Mouse (Mus musculus) intestine, postnatal 0 days (tissue): ENCODE measurements around the gene Fgfr3. TPM values are rescaled to one million over a fixed set of nuclear protein-coding genes. Genes with fewer than 3 reads are reported as not detected.
A peak's percentile ranks its signal among the peaks of the same experiment; 100 is the strongest.

Source experiments
- ATAC-seq: fragments of 200-750 bp; cut with Nextera tagmentation; 2 replicates; pipeline ENCODE4 v1.8.0; 2017; ENCODE audit warnings: mild to moderate bottlenecking, moderate TSS enrichment, moderate library complexity
- H3K27ac ChIP-seq: fragments of 300-500 bp; sonication (generic); 2 replicates; pipeline ENCODE4 v1.5.1; 2014; ENCODE audit warnings: mild to moderate bottlenecking, low read depth, low read length, moderate library complexity
- H3K27me3 ChIP-seq: fragments of 300-500 bp; sonication (generic); replicated peaks from 2 replicates; pipeline ENCODE4 v1.6.1; 2014; ENCODE audit warnings: low read length, mixed read lengths; ENCODE audit not compliant: control insufficient read depth, insufficient read depth
- H3K36me3 ChIP-seq: fragments of 300-500 bp; sonication (generic); 2 replicates; pipeline ENCODE4 v1.6.1; 2014; ENCODE audit warnings: mild to moderate bottlenecking, moderate library complexity; ENCODE audit not compliant: control insufficient read depth, insufficient read depth
- H3K4me1 ChIP-seq: fragments of 300-500 bp; sonication (generic); replicated peaks from 2 replicates; pipeline ENCODE4 v1.6.1; 2014; ENCODE audit warnings: antibody characterized with exemption, low read length, mixed read lengths; ENCODE audit not compliant: control insufficient read depth, insufficient read depth
- H3K4me2 ChIP-seq: fragments of 300-500 bp; sonication (generic); replicated peaks from 2 replicates; pipeline ENCODE4 v1.6.1; 2014; ENCODE audit warnings: low read depth, mild to moderate bottlenecking, moderate library complexity
- H3K4me3 ChIP-seq: fragments of 300-500 bp; sonication (generic); 2 replicates; pipeline ENCODE4 v1.5.1; 2014; ENCODE audit warnings: low read depth, low read length
- H3K9ac ChIP-seq: fragments of 300-500 bp; sonication (generic); 2 replicates; pipeline ENCODE4 v1.6.1; 2014; ENCODE audit warnings: mild to moderate bottlenecking, low read depth, low read length
- H3K9me3 ChIP-seq: fragments of 300-500 bp; sonication (generic); 2 replicates; pipeline ENCODE4 v1.6.1; 2016; ENCODE audit warnings: mixed run types; ENCODE audit not compliant: control insufficient read depth
- CTCF ChIP-seq: sonication (generic); IDR thresholded peaks from 2 replicates; pipeline ENCODE4 v1.5.1; 2016; ENCODE audit warnings: low read depth, mild to moderate bottlenecking, control low read depth, antibody characterized with exemption, moderate library complexity
- WGBS: fragments of 180-500 bp; shearing (Covaris S2); extraction: QIAGEN DNeasy Blood & Tissue Kit; methylation state at CpG from one replicate; pipeline ENCODE4 v1.1.7; 2014; 5-methylcytosine and 5-hydroxymethylcytosine counted together
- polyA plus RNA-seq: library from polyadenylated mRNA; unstranded; fragments of >200 nt; fragmentation: Nextera tagmentation; extraction: Ambion mirVana; gene quantifications from 2 replicates; pipeline ENCODE4 v1.2.1, GENCODE M21; 2015

Fgfr3 gene
- polyA plus RNA-seq, 1 experiment from 2014 or later, result 2.6 TPM

DNA sequence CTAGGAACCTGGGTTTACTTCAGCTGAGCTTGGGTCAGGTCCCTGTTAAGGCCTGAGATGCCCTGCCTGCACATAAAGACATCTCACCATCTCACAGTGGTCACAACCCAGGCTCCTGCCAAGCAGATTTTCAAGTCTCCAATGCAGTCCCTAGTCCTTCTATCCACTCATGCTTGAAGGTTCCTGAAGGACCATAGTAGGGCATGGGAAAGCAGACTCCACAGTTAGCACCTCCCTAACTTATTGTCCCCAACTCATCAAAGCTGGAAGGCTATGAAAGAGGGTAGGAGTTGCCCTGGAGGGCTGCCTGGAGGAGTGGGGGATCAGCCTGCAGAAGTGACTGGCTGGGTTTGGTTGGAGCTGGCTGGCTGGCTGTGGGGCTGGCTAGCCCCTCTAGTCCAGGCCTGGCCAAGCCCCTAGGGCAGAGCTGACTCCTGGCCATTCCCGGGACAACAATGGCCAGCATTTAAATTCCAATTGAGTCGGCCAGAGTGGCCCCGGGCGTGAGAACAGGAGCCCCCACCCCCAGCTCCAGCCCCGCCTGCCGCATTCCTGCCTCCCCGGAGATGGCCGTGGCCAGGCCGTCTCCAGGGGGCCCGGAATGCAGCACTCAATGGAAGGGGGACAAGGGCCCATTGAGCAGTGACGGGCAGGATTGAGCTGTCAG lies 16.4 kb upstream of the Fgfr3 start:
- H3K36me3 ChIP-seq, result no peaks in the 10 kb centered on the region
- no peak overlapping the region for H3K9ac ChIP-seq
- H3K4me3 ChIP-seq, result no peak overlapping the region
- no peak overlapping the region for H3K27ac ChIP-seq
- H3K4me1 ChIP-seq, result no peaks in the 10 kb centered on the region; the same call in none of the 2 replicates
- ATAC-seq, result no peak
- no peak overlapping the region for H3K4me2 ChIP-seq
- 30% methylated on average over 11 of the region's 11 CpGs for WGBS
- H3K9me3 ChIP-seq, result no peaks in the 10 kb centered on the region
- TF ChIP-seq CTCF, result no peak
- H3K27me3 ChIP-seq, result no peaks in the 10 kb centered on the region

DNA sequence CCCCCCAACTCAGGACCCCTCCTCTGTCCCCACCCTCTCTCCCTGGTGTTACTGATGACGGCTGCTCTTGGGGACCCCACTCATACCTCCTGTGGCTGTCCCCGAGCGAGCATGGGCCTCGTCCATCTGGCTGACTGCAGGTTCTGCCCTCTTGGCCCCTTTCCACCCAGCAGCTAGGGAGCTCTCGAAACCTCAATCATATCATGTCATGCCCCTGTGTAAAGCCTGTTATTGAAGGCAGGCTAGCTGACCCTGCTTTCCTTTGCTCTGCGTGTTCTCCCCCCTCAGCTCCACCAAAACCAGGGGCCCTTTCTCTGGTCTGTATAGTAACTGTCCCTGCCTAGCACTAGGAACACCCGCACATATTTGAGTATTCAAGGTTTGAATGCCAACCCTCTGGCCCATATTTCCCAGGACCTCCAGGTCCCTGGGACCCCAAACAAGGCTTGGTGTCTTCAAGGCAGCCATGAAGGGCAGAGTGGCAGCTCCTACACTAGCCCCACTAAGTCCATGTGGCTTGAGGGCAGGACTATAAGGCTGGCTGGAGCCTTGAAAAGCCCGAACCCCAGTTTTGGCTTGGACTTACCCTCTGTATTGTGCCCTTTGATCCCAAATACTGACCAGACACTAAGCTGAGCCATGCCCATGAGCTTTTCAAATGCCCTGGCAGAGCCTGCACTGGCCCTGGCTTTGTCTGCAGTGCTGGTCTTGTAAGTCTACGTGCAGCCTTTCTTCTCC lies 15.7 kb upstream of the Fgfr3 start:
- ATAC-seq, result no peak
- H3K4me1 ChIP-seq, result no peaks in the 10 kb centered on the region; the same call in none of the 2 replicates
- H3K4me3 ChIP-seq, result no peak overlapping the region
- no peak overlapping the region for H3K4me2 ChIP-seq
- TF ChIP-seq CTCF, result no peak
- H3K27me3 ChIP-seq, result no peaks in the 10 kb centered on the region
- WGBS, result 59% methylated on average over 9 of the region's 9 CpGs
- no peaks in the 10 kb centered on the region for H3K9me3 ChIP-seq
- H3K9ac ChIP-seq, result no peak overlapping the region
- H3K36me3 ChIP-seq, result no peaks in the 10 kb centered on the region
- no peak overlapping the region for H3K27ac ChIP-seq

DNA sequence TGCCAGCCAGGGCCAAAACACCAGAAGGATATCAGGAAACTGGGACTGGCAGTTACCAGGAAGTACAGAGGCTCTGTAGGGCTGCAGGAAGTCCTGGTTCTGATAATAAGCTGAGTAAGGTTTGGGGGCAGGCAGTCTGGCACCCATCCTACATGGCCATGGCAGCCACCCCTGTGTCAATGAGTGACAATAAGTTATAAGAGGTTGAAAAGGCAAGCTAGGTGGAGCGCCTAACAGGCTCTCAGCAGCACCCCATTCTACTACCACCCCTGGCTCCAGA lies 15.2 kb upstream of the Fgfr3 start:
- Histone ChIP-seq H3K4me2 (no peak overlapping the region), H3K27me3 (no peaks in the 10 kb centered on the region), H3K27ac (no peak overlapping the region), H3K9me3 (no peaks in the 10 kb centered on the region), H3K9ac (no peak overlapping the region), H3K36me3 (no peaks in the 10 kb centered on the region), H3K4me3 (no peak overlapping the region), H3K4me1 (no peaks in the 10 kb centered on the region; the same call in none of the 2 replicates)
- ATAC-seq, result peak; percentile 25; the same call in 1 of the 2 replicates
- 96% methylated on average over 1 of the region's 1 CpGs for WGBS
- no peak for TF ChIP-seq CTCF

DNA sequence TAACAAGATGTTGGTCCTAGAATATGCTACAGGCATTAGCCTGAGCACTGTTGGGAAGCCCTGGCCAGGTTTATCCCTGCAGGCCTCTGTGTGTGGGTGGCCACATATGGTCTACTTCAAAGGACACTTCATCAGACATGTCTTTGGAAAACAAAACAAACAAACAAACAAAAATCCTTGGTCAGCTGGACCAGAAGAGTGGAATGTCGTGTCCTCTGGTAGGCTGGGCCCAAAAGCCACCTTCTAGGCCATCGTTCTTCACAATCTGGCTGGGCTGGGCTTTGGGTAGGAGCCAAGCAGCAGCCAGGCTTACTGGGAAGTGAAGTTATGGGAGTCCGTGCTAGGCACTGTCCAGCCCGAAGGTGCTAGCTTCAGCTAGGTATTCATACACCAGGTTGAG lies 14.3 kb upstream of the Fgfr3 start:
- no peaks in the 10 kb centered on the region for H3K36me3 ChIP-seq
- no peak overlapping the region for H3K4me3 ChIP-seq
- no peaks in the 10 kb centered on the region for H3K27me3 ChIP-seq
- no peak for ATAC-seq
- H3K4me2 ChIP-seq, result no peak overlapping the region
- TF ChIP-seq CTCF, result no peak
- H3K27ac ChIP-seq, result no peak overlapping the region
- H3K9ac ChIP-seq, result no peak overlapping the region
- WGBS, result 64% methylated on average over 4 of the region's 4 CpGs
- H3K4me1 ChIP-seq, result no peaks in the 10 kb centered on the region; the same call in none of the 2 replicates
- H3K9me3 ChIP-seq, result no peaks in the 10 kb centered on the region

DNA sequence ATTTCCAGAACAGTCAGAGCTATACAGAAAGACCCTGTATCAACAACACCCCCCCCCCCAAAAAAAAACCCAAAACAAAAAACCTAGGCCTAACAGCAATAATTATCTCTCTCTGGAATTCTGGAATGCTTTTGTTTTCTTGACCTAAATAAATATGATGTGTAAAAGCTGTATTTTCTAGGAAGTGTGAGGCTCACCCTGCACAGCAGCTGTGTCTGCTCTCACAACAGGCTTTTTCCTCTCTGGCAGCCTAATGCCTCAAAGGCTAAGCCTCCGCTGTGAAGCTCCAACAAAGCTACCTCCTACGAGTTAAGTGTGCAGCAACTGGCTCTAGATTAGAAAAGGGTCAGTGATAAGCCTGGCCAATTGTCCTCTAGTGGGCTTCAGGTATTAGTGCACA lies 12.4 kb upstream of the Fgfr3 start:
- no peak overlapping the region for H3K27ac ChIP-seq
- H3K9me3 ChIP-seq, result no peaks in the 10 kb centered on the region
- H3K4me3 ChIP-seq, result no peak overlapping the region
- H3K36me3 ChIP-seq, result no peaks in the 10 kb centered on the region
- H3K9ac ChIP-seq, result no peak overlapping the region
- no peaks in the 10 kb centered on the region; the same call in none of the 2 replicates for H3K4me1 ChIP-seq
- no peak for TF ChIP-seq CTCF
- 54% methylated on average over 2 of the region's 2 CpGs for WGBS
- no peaks in the 10 kb centered on the region for H3K27me3 ChIP-seq
- no peak for ATAC-seq
- H3K4me2 ChIP-seq, result no peak overlapping the region

DNA sequence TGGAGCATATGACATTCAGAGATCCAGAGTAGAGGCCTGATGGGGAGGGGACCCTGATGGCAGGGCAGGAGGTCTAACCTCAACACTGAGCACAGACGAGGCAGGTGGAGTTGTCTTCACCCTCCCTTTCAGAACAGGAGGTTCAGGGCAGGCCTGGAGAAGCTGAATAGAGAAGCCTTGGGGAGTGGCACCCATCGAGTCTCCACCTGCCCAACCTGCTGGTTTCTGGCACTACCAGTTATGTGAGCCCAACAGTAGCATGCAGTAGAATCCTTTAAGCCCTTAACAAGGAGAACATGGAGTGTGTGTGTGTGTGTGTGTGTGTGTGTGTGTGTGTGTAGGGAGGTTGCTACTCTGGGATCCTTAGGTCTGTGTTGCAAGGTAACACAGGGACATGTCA lies 8.9 kb upstream of the Fgfr3 start:
- no peak overlapping the region for H3K4me3 ChIP-seq
- no peaks in the 10 kb centered on the region for H3K9me3 ChIP-seq
- H3K36me3 ChIP-seq, result no peaks in the 10 kb centered on the region
- H3K4me2 ChIP-seq, result no peak overlapping the region
- no peak for TF ChIP-seq CTCF
- no peak overlapping the region for H3K27ac ChIP-seq
- no peaks in the 10 kb centered on the region for H3K27me3 ChIP-seq
- ATAC-seq, result no peak
- H3K9ac ChIP-seq, result no peak overlapping the region
- WGBS, result 63% methylated on average over 2 of the region's 2 CpGs
- H3K4me1 ChIP-seq, result no peaks in the 10 kb centered on the region
